Mouse (Mus musculus): ENCODE measurements at regions not wholly inside any gene's neighbourhood (a gene's known extent, or its start where the extent isn't known, plus 50 kb on each side); places are given as distances from the start of the nearest gene placed in this dataset.

GRCm38 (mm10) chr15:36913308-36913707 is 94.3 kb downstream of the Zfp706 start:
- TF ChIP-seq CTCF (IDR thresholded peaks at IDR 0.05; ENCODE audit: extremely low read depth, insufficient read length, insufficient replicate concordance, low read depth, low read length) = no peak
- no peak for TF ChIP-seq POLR2A (IDR thresholded peaks at IDR 0.05; ENCODE audit: low read depth, low read length)
